Comparison of ENCODE assay signal across 9 mouse cellular contexts in genomic region chr6:101251160-101251559, GRCm38 (mm10).
DNase-seq lines count a peak whose midpoint lies in the region; ATAC-seq and TF ChIP-seq lines count a peak whose summit lies in the region.
"Had no signal": no experiment of that assay in that cellular context is flagged by ENCODE, and none has a peak within 500 bp of the region (broad histone marks: within the 10 kb centered on the region; RNA-seq: fewer than 3 reads in every experiment).

No protein-coding gene starts in this region.

- H3K4me1 ChIP-seq in embryonic facial prominence, embryonic 12.5 days = peaks cover 42% of the 10 kb centered on the region
- H3K4me1 ChIP-seq in midbrain, postnatal 0 days (ENCODE audit: insufficient read depth, low read length) = 0 out of 2 replicates have a peak, but pooled peaks cover 3% of the 10 kb centered on the region
- no peaks in the 10 kb centered on the region; the same call in 1 of the 2 replicates for H3K4me1 ChIP-seq in liver, embryonic 11.5 days (replicated peaks; ENCODE audit: control insufficient read depth, insufficient read depth, low read length)

- no peak for TF ChIP-seq CTCF in layer of hippocampus, adult 2 months (conservative IDR thresholded peaks at IDR 0.05)
- TF ChIP-seq CTCF in midbrain, postnatal 0 days (IDR thresholded peaks at IDR 0.05) = no peak

- no peak overlapping the region for H3K4me2 ChIP-seq in embryonic facial prominence, embryonic 12.5 days (replicated peaks)
- no peak overlapping the region for H3K4me2 ChIP-seq in midbrain, postnatal 0 days (ENCODE audit: low read depth, low read length, poor library complexity, severe bottlenecking)
- no peak overlapping the region for H3K4me2 ChIP-seq in liver, embryonic 11.5 days

- 0 out of 2 replicates have a peak overlapping the region, but pooled peaks have one; percentile 10 for H3K27ac ChIP-seq in layer of hippocampus, adult 2 months
- H3K27ac ChIP-seq in embryonic facial prominence, embryonic 12.5 days = peak overlapping the region; percentile 72
- no peak overlapping the region for H3K27ac ChIP-seq in midbrain, postnatal 0 days (ENCODE audit: low read depth, low read length)
- H3K27ac ChIP-seq in liver, embryonic 11.5 days (ENCODE audit: low read depth, low read length) = no peak overlapping the region
- H3K27ac ChIP-seq: macrophage had no signal

- no peaks in the 10 kb centered on the region for H3K36me3 ChIP-seq in embryonic facial prominence, embryonic 12.5 days
- no peaks in the 10 kb centered on the region for H3K36me3 ChIP-seq in midbrain, postnatal 0 days (ENCODE audit: insufficient read depth, low read length)
- no peaks in the 10 kb centered on the region for H3K36me3 ChIP-seq in liver, embryonic 11.5 days (ENCODE audit: control insufficient read depth, insufficient read depth, low read length)

- no peaks in the 10 kb centered on the region for H3K9me3 ChIP-seq in embryonic facial prominence, embryonic 12.5 days
- H3K9me3 ChIP-seq in midbrain, postnatal 0 days (ENCODE audit: low read length) = no peaks in the 10 kb centered on the region
- no peaks in the 10 kb centered on the region for H3K9me3 ChIP-seq in liver, embryonic 11.5 days (ENCODE audit: control insufficient read depth, low read length)

- DNase-seq in layer of hippocampus, adult 2 months (ENCODE audit: low spot score in 2 of 2) = no peak
- no peak for DNase-seq in layer of hippocampus, postnatal 36 days
- DNase-seq in kidney, postnatal 10 days = peak; percentile 38
- peak; percentile 31 for DNase-seq in midbrain, postnatal 0 days (ENCODE audit: low spot score)
- DNase-seq in liver, embryonic 11.5 days (ENCODE audit: low spot score) = no peak
- no peak for DNase-seq in thymus, postnatal 10 days (ENCODE audit: low spot score in 2 of 2)
- DNase-seq in frontal cortex, adult 2 months (ENCODE audit: extremely low spot score in 1 of 2, low spot score in 1 of 2) = no peak

- WGBS in embryonic facial prominence, embryonic 12.5 days = 20% methylated on average over 5 of the region's 5 CpGs
- 52% methylated on average over 5 of the region's 5 CpGs for WGBS in midbrain, postnatal 0 days
- 72% methylated on average over 5 of the region's 5 CpGs for WGBS in liver, embryonic 11.5 days

- no peaks in the 10 kb centered on the region for H3K27me3 ChIP-seq in embryonic facial prominence, embryonic 12.5 days
- H3K27me3 ChIP-seq in midbrain, postnatal 0 days (ENCODE audit: insufficient read depth, low read length) = no peaks in the 10 kb centered on the region
- H3K27me3 ChIP-seq in liver, embryonic 11.5 days (replicated peaks; ENCODE audit: control insufficient read depth, insufficient read depth, low read length) = no peaks in the 10 kb centered on the region

- H3K9ac ChIP-seq in embryonic facial prominence, embryonic 12.5 days = no peak overlapping the region
- no peak overlapping the region for H3K9ac ChIP-seq in midbrain, postnatal 0 days (replicated peaks; ENCODE audit: low read length, poor library complexity, severe bottlenecking)
- no peak overlapping the region for H3K9ac ChIP-seq in liver, embryonic 11.5 days (ENCODE audit: low read depth, low read length)

- no peak overlapping the region for H3K4me3 ChIP-seq in layer of hippocampus, adult 2 months
- no peak overlapping the region for H3K4me3 ChIP-seq in embryonic facial prominence, embryonic 12.5 days
- H3K4me3 ChIP-seq in midbrain, postnatal 0 days (ENCODE audit: low read depth, low read length) = no peak overlapping the region
- no peak overlapping the region for H3K4me3 ChIP-seq in liver, embryonic 11.5 days (ENCODE audit: low read depth, low read length)

- ATAC-seq in embryonic facial prominence, embryonic 12.5 days (ENCODE audit: insufficient number of reproducible peaks, insufficient read depth, low FRiP score, low TSS enrichment) = peak; percentile 74
- ATAC-seq in midbrain, postnatal 0 days (ENCODE audit: low FRiP score) = no peak
- no peak for ATAC-seq in liver, embryonic 11.5 days (replicated peaks; ENCODE audit: low FRiP score)

Comparison
In these comparisons a context has a peak if more than half of its experiments do, and no peak if none do; other contexts are left out.
1. DNase-seq: peak in kidney, postnatal 10 days (single experiment) and midbrain, postnatal 0 days (single experiment); none in layer of hippocampus, adult 2 months (0 of 2), layer of hippocampus, postnatal 36 days (0 of 2), liver, embryonic 11.5 days (single experiment), thymus, postnatal 10 days (0 of 2) and frontal cortex, adult 2 months (0 of 2).
2. H3K27ac ChIP-seq: peak in layer of hippocampus, adult 2 months (single experiment) and embryonic facial prominence, embryonic 12.5 days (single experiment); none in midbrain, postnatal 0 days (single experiment) and liver, embryonic 11.5 days (single experiment).